Mouse (Mus musculus): ENCODE results near the gene Pip4k2a. TPM values are rescaled to one million over a fixed set of nuclear protein-coding genes. Genes with fewer than 3 reads are reported as not detected.

Pip4k2a gene
- polyA plus RNA-seq, 1 experiment = 21.8 TPM

GRCm38 (mm10) chr2:18938923-18939329 is 59.0 kb downstream of the Pip4k2a start:
- Histone ChIP-seq H3K27ac (ENCODE audit: insufficient read depth, low read length) (peak overlapping the region; percentile 3; the same call in 1 of the 2 replicates), H3K4me1 (ENCODE audit: control insufficient read depth, insufficient read depth, insufficient read length) (peaks cover 32% of the 10 kb centered on the region; the same call in 1 of the 2 replicates), H3K27me3 (ENCODE audit: control insufficient read depth, insufficient read depth, low read length) (no peaks in the 10 kb centered on the region), H3K4me3 (ENCODE audit: extremely low read depth, insufficient read depth, insufficient read length) (no peak overlapping the region), H3K36me3 (ENCODE audit: control insufficient read depth, insufficient read depth, low read length) (peaks cover 1% of the 10 kb centered on the region; the same call in 1 of the 2 replicates)
- TF ChIP-seq POLR2A (IDR thresholded peaks at IDR 0.05; ENCODE audit: low read depth, low read length) (no peak), CTCF (IDR thresholded peaks at IDR 0.05; ENCODE audit: extremely low read depth, insufficient read depth, insufficient read length, insufficient replicate concordance) (no peak)
- no peak for DNase-seq (ENCODE audit: low read depth in 1 of 2, low spot score in 2 of 2)
- WGBS = 8% methylated on average over 8 of the region's 8 CpGs

GRCm38 (mm10) chr2:18938232-18938631 is 59.7 kb downstream of the Pip4k2a start:
- no peak for DNase-seq (ENCODE audit: low read depth in 1 of 2, low spot score in 2 of 2)
- TF ChIP-seq POLR2A (IDR thresholded peaks at IDR 0.05; ENCODE audit: low read depth, low read length) (no peak), CTCF (IDR thresholded peaks at IDR 0.05; ENCODE audit: extremely low read depth, insufficient read depth, insufficient read length, insufficient replicate concordance) (no peak)
- peaks cover 3% of the 10 kb centered on the region; the same call in 1 of the 2 replicates for H3K36me3 ChIP-seq (ENCODE audit: control insufficient read depth, insufficient read depth, low read length)
- 36% methylated on average over 1 of the region's 1 CpGs for WGBS
- H3K27ac ChIP-seq (ENCODE audit: insufficient read depth, low read length) = 0 out of 2 replicates have a peak overlapping the region, but pooled peaks have one; percentile 17
- no peaks in the 10 kb centered on the region for H3K27me3 ChIP-seq (ENCODE audit: control insufficient read depth, insufficient read depth, low read length)
- H3K4me3 ChIP-seq (ENCODE audit: extremely low read depth, insufficient read depth, insufficient read length) = no peak overlapping the region
- H3K4me1 ChIP-seq (ENCODE audit: control insufficient read depth, insufficient read depth, insufficient read length) = peaks cover 26% of the 10 kb centered on the region; the same call in 1 of the 2 replicates

- H3K36me3 ChIP-seq (ENCODE audit: control insufficient read depth, insufficient read depth, low read length) = peaks cover 3% of the 10 kb centered on the region; the same call in 1 of the 2 replicates
- peaks cover 23% of the 10 kb centered on the region; the same call in 1 of the 2 replicates for H3K4me1 ChIP-seq (ENCODE audit: control insufficient read depth, insufficient read depth, insufficient read length)
- H3K27ac ChIP-seq (ENCODE audit: insufficient read depth, low read length) = peak overlapping the region; percentile 17
- no peaks in the 10 kb centered on the region for H3K27me3 ChIP-seq (ENCODE audit: control insufficient read depth, insufficient read depth, low read length)
- TF ChIP-seq POLR2A (IDR thresholded peaks at IDR 0.05; ENCODE audit: low read depth, low read length) (no peak), CTCF (IDR thresholded peaks at IDR 0.05; ENCODE audit: extremely low read depth, insufficient read depth, insufficient read length, insufficient replicate concordance) (no peak)
- no peak for DNase-seq (ENCODE audit: low read depth in 1 of 2, low spot score in 2 of 2)
- 15% methylated on average over 2 of the region's 2 CpGs for WGBS
- H3K4me3 ChIP-seq (ENCODE audit: extremely low read depth, insufficient read depth, insufficient read length) = no peak overlapping the region
Observed at GRCm38 (mm10) chr2:18937611-18938010, 60.3 kb downstream of the Pip4k2a start.

GRCm38 (mm10) chr2:18936446-18936845 is 61.5 kb downstream of the Pip4k2a start:
- TF ChIP-seq POLR2A (IDR thresholded peaks at IDR 0.05; ENCODE audit: low read depth, low read length) (no peak), CTCF (IDR thresholded peaks at IDR 0.05; ENCODE audit: extremely low read depth, insufficient read depth, insufficient read length, insufficient replicate concordance) (no peak)
- peaks cover 23% of the 10 kb centered on the region; the same call in 1 of the 2 replicates for H3K4me1 ChIP-seq (ENCODE audit: control insufficient read depth, insufficient read depth, insufficient read length)
- 69% methylated on average over 7 of the region's 7 CpGs for WGBS
- DNase-seq (ENCODE audit: low read depth in 1 of 2, low spot score in 2 of 2) = no peak
- no peak overlapping the region for H3K4me3 ChIP-seq (ENCODE audit: extremely low read depth, insufficient read depth, insufficient read length)
- no peak overlapping the region for H3K27ac ChIP-seq (ENCODE audit: insufficient read depth, low read length)
- peaks cover 3% of the 10 kb centered on the region; the same call in 1 of the 2 replicates for H3K36me3 ChIP-seq (ENCODE audit: control insufficient read depth, insufficient read depth, low read length)
- H3K27me3 ChIP-seq (ENCODE audit: control insufficient read depth, insufficient read depth, low read length) = no peaks in the 10 kb centered on the region

- DNase-seq (ENCODE audit: low read depth in 1 of 2, low spot score in 2 of 2) = no peak
- Histone ChIP-seq H3K4me3 (ENCODE audit: extremely low read depth, insufficient read depth, insufficient read length) (no peak overlapping the region), H3K27ac (ENCODE audit: insufficient read depth, low read length) (no peak overlapping the region), H3K36me3 (ENCODE audit: control insufficient read depth, insufficient read depth, low read length) (peaks cover 3% of the 10 kb centered on the region; the same call in 1 of the 2 replicates), H3K27me3 (ENCODE audit: control insufficient read depth, insufficient read depth, low read length) (no peaks in the 10 kb centered on the region), H3K4me1 (ENCODE audit: control insufficient read depth, insufficient read depth, insufficient read length) (peaks cover 23% of the 10 kb centered on the region; the same call in 1 of the 2 replicates)
- TF ChIP-seq CTCF (IDR thresholded peaks at IDR 0.05; ENCODE audit: extremely low read depth, insufficient read depth, insufficient read length, insufficient replicate concordance) (no peak), POLR2A (IDR thresholded peaks at IDR 0.05; ENCODE audit: low read depth, low read length) (no peak)
- 75% methylated on average over 2 of the region's 2 CpGs for WGBS
Observed at GRCm38 (mm10) chr2:18935581-18936027, 62.3 kb downstream of the Pip4k2a start.

GRCm38 (mm10) chr2:18934131-18934530 is 63.8 kb downstream of the Pip4k2a start:
- H3K27me3 ChIP-seq (ENCODE audit: control insufficient read depth, insufficient read depth, low read length) = no peaks in the 10 kb centered on the region

GRCm38 (mm10) chr2:18933418-18933817 is 64.5 kb downstream of the Pip4k2a start:
- Histone ChIP-seq H3K27ac (ENCODE audit: insufficient read depth, low read length) (no peak overlapping the region), H3K27me3 (ENCODE audit: control insufficient read depth, insufficient read depth, low read length) (no peaks in the 10 kb centered on the region), H3K36me3 (ENCODE audit: control insufficient read depth, insufficient read depth, low read length) (peaks cover 3% of the 10 kb centered on the region; the same call in 1 of the 2 replicates), H3K4me1 (ENCODE audit: control insufficient read depth, insufficient read depth, insufficient read length) (peaks cover 23% of the 10 kb centered on the region; the same call in 1 of the 2 replicates), H3K4me3 (ENCODE audit: extremely low read depth, insufficient read depth, insufficient read length) (no peak overlapping the region)
- WGBS = 90% methylated on average over 7 of the region's 7 CpGs
- no peak for TF ChIP-seq CTCF (IDR thresholded peaks at IDR 0.05; ENCODE audit: extremely low read depth, insufficient read depth, insufficient read length, insufficient replicate concordance)
- no peak for TF ChIP-seq POLR2A (IDR thresholded peaks at IDR 0.05; ENCODE audit: low read depth, low read length)
- DNase-seq (ENCODE audit: low read depth in 1 of 2, low spot score in 2 of 2) = no peak

More at GRCm38 (mm10) chr2:18934131-18934530, 63.8 kb downstream of the Pip4k2a start:
- no peak for DNase-seq (ENCODE audit: low read depth in 1 of 2, low spot score in 2 of 2)
- Histone ChIP-seq H3K36me3 (ENCODE audit: control insufficient read depth, insufficient read depth, low read length) (peaks cover 3% of the 10 kb centered on the region; the same call in 1 of the 2 replicates), H3K4me3 (ENCODE audit: extremely low read depth, insufficient read depth, insufficient read length) (no peak overlapping the region), H3K4me1 (ENCODE audit: control insufficient read depth, insufficient read depth, insufficient read length) (peaks cover 22% of the 10 kb centered on the region; the same call in 1 of the 2 replicates), H3K27ac (ENCODE audit: insufficient read depth, low read length) (no peak overlapping the region)
- no peak for TF ChIP-seq POLR2A (IDR thresholded peaks at IDR 0.05; ENCODE audit: low read depth, low read length)
- TF ChIP-seq CTCF (IDR thresholded peaks at IDR 0.05; ENCODE audit: extremely low read depth, insufficient read depth, insufficient read length, insufficient replicate concordance) = no peak
- 91% methylated on average over 9 of the region's 9 CpGs for WGBS
